Mouse (Mus musculus) intestine, postnatal 0 days (tissue): Measurements from ENCODE around the gene Clasp1. TPM values are rescaled to one million over a fixed set of nuclear protein-coding genes. Genes with fewer than 3 reads are reported as not detected.

Source experiments
- ATAC-seq: fragments of 200-750 bp; cut with Nextera tagmentation; 2 replicates; pipeline ENCODE4 v1.8.0; 2017; ENCODE audit warnings: mild to moderate bottlenecking, moderate TSS enrichment, moderate library complexity
- H3K27ac ChIP-seq: fragments of 300-500 bp; sonication (generic); 2 replicates; pipeline ENCODE4 v1.5.1; 2014; ENCODE audit warnings: mild to moderate bottlenecking, low read depth, low read length, moderate library complexity
- H3K27me3 ChIP-seq: fragments of 300-500 bp; sonication (generic); replicated peaks from 2 replicates; pipeline ENCODE4 v1.6.1; 2014; ENCODE audit warnings: low read length, mixed read lengths; ENCODE audit not compliant: control insufficient read depth, insufficient read depth
- H3K36me3 ChIP-seq: fragments of 300-500 bp; sonication (generic); 2 replicates; pipeline ENCODE4 v1.6.1; 2014; ENCODE audit warnings: mild to moderate bottlenecking, moderate library complexity; ENCODE audit not compliant: control insufficient read depth, insufficient read depth
- H3K4me1 ChIP-seq: fragments of 300-500 bp; sonication (generic); replicated peaks from 2 replicates; pipeline ENCODE4 v1.6.1; 2014; ENCODE audit warnings: antibody characterized with exemption, low read length, mixed read lengths; ENCODE audit not compliant: control insufficient read depth, insufficient read depth
- H3K4me2 ChIP-seq: fragments of 300-500 bp; sonication (generic); replicated peaks from 2 replicates; pipeline ENCODE4 v1.6.1; 2014; ENCODE audit warnings: low read depth, mild to moderate bottlenecking, moderate library complexity
- H3K4me3 ChIP-seq: fragments of 300-500 bp; sonication (generic); 2 replicates; pipeline ENCODE4 v1.5.1; 2014; ENCODE audit warnings: low read depth, low read length
- H3K9ac ChIP-seq: fragments of 300-500 bp; sonication (generic); 2 replicates; pipeline ENCODE4 v1.6.1; 2014; ENCODE audit warnings: mild to moderate bottlenecking, low read depth, low read length
- H3K9me3 ChIP-seq: fragments of 300-500 bp; sonication (generic); 2 replicates; pipeline ENCODE4 v1.6.1; 2016; ENCODE audit warnings: mixed run types; ENCODE audit not compliant: control insufficient read depth
- CTCF ChIP-seq: sonication (generic); IDR thresholded peaks from 2 replicates; pipeline ENCODE4 v1.5.1; 2016; ENCODE audit warnings: low read depth, mild to moderate bottlenecking, control low read depth, antibody characterized with exemption, moderate library complexity
- WGBS: fragments of 180-500 bp; shearing (Covaris S2); extraction: QIAGEN DNeasy Blood & Tissue Kit; methylation state at CpG from one replicate; pipeline ENCODE4 v1.1.7; 2014; 5-methylcytosine and 5-hydroxymethylcytosine counted together
- polyA plus RNA-seq: library from polyadenylated mRNA; unstranded; fragments of >200 nt; fragmentation: Nextera tagmentation; extraction: Ambion mirVana; gene quantifications from 2 replicates; pipeline ENCODE4 v1.2.1, GENCODE M21; 2015

Gene Clasp1
- polyA plus RNA-seq, 1 experiment from 2014 or later: 8.7 TPM

DNA sequence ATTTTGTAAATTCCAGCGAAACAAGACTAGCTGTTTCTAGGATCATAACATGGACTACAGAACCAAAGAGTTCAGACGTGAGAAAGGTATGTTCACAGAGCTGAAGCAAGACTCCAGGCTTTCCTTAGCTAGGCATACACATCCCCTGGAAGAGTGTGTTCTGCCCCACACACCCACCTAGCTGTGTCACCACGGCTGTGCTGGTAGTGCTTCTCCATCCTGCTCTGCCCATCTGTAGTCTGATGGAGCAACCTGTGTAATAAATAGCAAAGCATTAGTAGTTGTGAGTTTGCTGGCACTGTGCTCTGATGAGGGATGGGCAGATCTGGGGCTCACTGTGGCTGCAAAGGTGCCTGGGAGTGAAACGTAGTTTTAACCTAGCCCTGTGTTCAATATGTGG lies 163.2 kb downstream of the Clasp1 start:
- Histone ChIP-seq H3K4me3 (no peak overlapping the region), H3K27me3 (no peaks in the 10 kb centered on the region), H3K9me3 (no peaks in the 10 kb centered on the region), H3K4me2 (no peak overlapping the region), H3K9ac (no peak overlapping the region), H3K4me1 (no peaks in the 10 kb centered on the region), H3K36me3 (peaks cover 72% of the 10 kb centered on the region), H3K27ac (no peak overlapping the region)
- 91% methylated on average over 4 of the region's 4 CpGs for WGBS
- no peak for TF ChIP-seq CTCF
- ATAC-seq: no peak

DNA sequence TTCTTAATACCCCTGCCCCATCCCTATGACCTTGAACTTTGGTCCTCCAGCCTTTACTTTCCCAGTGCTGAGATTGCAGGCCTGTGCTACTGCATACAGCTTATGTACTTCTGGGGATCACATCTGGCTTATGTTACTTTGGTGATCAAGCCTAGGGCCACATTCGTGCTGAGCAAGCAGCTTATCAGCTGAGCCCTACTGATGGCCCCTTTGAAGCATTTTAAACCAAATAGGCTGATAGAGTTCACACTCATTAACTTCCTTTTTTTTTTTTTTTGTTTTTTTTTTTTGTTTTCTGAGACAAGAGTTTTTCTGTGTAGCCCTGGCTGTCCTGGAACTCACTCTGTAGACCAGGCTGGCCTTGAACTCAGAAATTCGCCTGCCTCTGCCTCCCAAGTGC lies 164.2 kb downstream of the Clasp1 start:
- no peaks in the 10 kb centered on the region for H3K9me3 ChIP-seq
- peaks cover 67% of the 10 kb centered on the region for H3K36me3 ChIP-seq
- no peak overlapping the region for H3K9ac ChIP-seq
- no peaks in the 10 kb centered on the region for H3K4me1 ChIP-seq
- ATAC-seq: no peak
- H3K27me3 ChIP-seq: no peaks in the 10 kb centered on the region
- WGBS: 69% methylated on average over 2 of the region's 2 CpGs
- no peak overlapping the region for H3K4me3 ChIP-seq
- H3K4me2 ChIP-seq: no peak overlapping the region
- H3K27ac ChIP-seq: no peak overlapping the region
- no peak for TF ChIP-seq CTCF

GRCm38 (mm10) chr1:118553451-118553850 lies 164.6 kb downstream of the Clasp1 start:
- Histone ChIP-seq H3K4me3 (no peak overlapping the region), H3K36me3 (peaks cover 65% of the 10 kb centered on the region), H3K9me3 (no peaks in the 10 kb centered on the region), H3K27me3 (no peaks in the 10 kb centered on the region), H3K27ac (no peak overlapping the region), H3K4me2 (no peak overlapping the region), H3K9ac (no peak overlapping the region), H3K4me1 (no peaks in the 10 kb centered on the region)
- no peak for TF ChIP-seq CTCF
- WGBS: 92% methylated on average over 3 of the region's 3 CpGs
- ATAC-seq: no peak

DNA sequence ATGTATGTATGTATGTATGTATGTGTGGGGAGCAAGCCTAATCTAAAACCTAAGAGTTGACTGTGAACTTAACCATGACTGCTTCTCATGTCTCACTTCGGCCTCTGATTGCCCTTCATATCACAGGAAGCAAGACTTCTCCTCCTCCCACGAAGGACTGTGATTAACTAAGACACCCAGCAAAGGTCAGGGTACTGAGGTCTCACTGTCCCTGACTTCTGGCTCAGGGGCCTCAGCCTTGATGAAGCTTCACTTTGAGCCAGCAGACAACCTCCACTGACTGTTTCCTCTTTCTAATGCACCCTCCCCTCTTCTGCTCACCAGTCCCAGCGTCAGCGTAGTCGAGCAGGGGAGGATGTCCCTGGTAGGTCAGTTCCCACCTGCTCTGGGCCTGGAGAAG lies 166.1 kb downstream of the Clasp1 start:
- no peak for ATAC-seq
- Histone ChIP-seq H3K4me2 (no peak overlapping the region), H3K9me3 (no peaks in the 10 kb centered on the region), H3K27ac (no peak overlapping the region), H3K4me3 (no peak overlapping the region), H3K36me3 (peaks cover 58% of the 10 kb centered on the region), H3K9ac (no peak overlapping the region), H3K4me1 (no peaks in the 10 kb centered on the region), H3K27me3 (no peaks in the 10 kb centered on the region)
- 87% methylated on average over 5 of the region's 5 CpGs for WGBS
- TF ChIP-seq CTCF: no peak

DNA sequence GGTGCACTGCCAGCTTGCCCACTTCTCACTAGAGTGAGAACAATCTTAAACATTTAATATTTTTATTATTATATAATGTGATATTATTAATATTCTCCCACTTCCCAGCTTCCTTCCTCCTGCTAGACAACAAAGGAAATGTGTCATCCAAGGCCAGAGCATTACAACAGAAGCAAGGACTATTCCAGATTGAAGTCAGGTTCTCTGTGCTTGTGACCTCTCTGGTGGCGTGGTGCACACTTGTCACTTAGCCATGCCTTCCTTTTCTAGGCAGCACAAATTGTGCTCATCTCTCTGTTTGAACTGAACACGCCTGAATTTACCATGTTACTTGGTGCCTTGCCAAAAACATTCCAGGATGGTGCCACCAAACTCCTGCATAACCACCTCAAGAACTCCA lies 170.9 kb downstream of the Clasp1 start:
- WGBS: 85% methylated on average over 2 of the region's 2 CpGs
- Histone ChIP-seq H3K4me1 (no peaks in the 10 kb centered on the region), H3K36me3 (peaks cover 57% of the 10 kb centered on the region), H3K4me2 (no peak overlapping the region), H3K9ac (no peak overlapping the region), H3K27ac (no peak overlapping the region), H3K4me3 (no peak overlapping the region), H3K9me3 (no peaks in the 10 kb centered on the region), H3K27me3 (no peaks in the 10 kb centered on the region)
- no peak for TF ChIP-seq CTCF
- ATAC-seq: no peak

GRCm38 (mm10) chr1:118564561-118564960 lies 175.7 kb downstream of the Clasp1 start:
- Histone ChIP-seq H3K4me2 (no peak overlapping the region), H3K9me3 (no peaks in the 10 kb centered on the region), H3K4me1 (no peaks in the 10 kb centered on the region), H3K27me3 (no peaks in the 10 kb centered on the region), H3K9ac (no peak overlapping the region), H3K27ac (no peak overlapping the region), H3K36me3 (peaks cover 60% of the 10 kb centered on the region), H3K4me3 (no peak overlapping the region)
- ATAC-seq: no peak
- peak; percentile 60 for TF ChIP-seq CTCF

- no peak overlapping the region for H3K9ac ChIP-seq
- H3K4me1 ChIP-seq: no peaks in the 10 kb centered on the region
- ATAC-seq: no peak
- no peaks in the 10 kb centered on the region for H3K27me3 ChIP-seq
- H3K4me2 ChIP-seq: no peak overlapping the region
- no peak overlapping the region for H3K4me3 ChIP-seq
- TF ChIP-seq CTCF: no peak
- H3K27ac ChIP-seq: no peak overlapping the region
- no peaks in the 10 kb centered on the region for H3K9me3 ChIP-seq
- H3K36me3 ChIP-seq: peaks cover 67% of the 10 kb centered on the region
- 94% methylated on average over 3 of the region's 3 CpGs for WGBS
Measured at GRCm38 (mm10) chr1:118567659-118568058, 178.8 kb downstream of the Clasp1 start.
